Mouse (Mus musculus) layer of hippocampus, adult 18-20 months (tissue): ENCODE data around the gene Rgmb. TPM values are rescaled to one million over a fixed set of nuclear protein-coding genes. Genes with fewer than 3 reads are reported as not detected.
A peak's percentile ranks its signal among the peaks of the same experiment; 100 is the strongest.

Source experiments
- DNase-seq, 2 experiments: peaks; one replicate each; pipeline ENCODE4 v3.0.0; 2022; ENCODE audit warnings: low spot score in 2 of 2
- long read RNA-seq: library from polyadenylated mRNA; stranded (forward); transcript quantifications from one replicate; pipeline ENCODE4 v2.0.0, GENCODE M21; 2021
- total RNA-seq, 2 experiments: library from RNA; stranded (reverse); gene quantifications; 2 replicates each; pipeline ENCODE4 v1.2.3; 2021

Gene Rgmb
- total RNA-seq: 10 to 100 TPM; 83.6 to 84.4 TPM
- long read RNA-seq, full-length matches to known transcripts: 107 of 130 reads
- long read RNA-seq, partial matches to known transcripts: 5 of 130 reads
- long read RNA-seq, other reads (novel, unspliced or antisense): 18 of 130 reads

GRCm38 (mm10) chr17:15830766-15831644 is at the start of gene Rgmb:
TSS of gene Rgmb (minus strand) at chr17:15831039.
- DNase-seq: peak in 1 of 2 experiments; percentile 26

GRCm38 (mm10) chr17:15874765-15875164 is 43.9 kb upstream of the Rgmb start:
- DNase-seq: no peak

- DNase-seq: no peak
These were observed 41.3 kb upstream of the Rgmb start for GRCm38 (mm10) chr17:15872093-15872492.

GRCm38 (mm10) chr17:15865249-15865648 is 34.4 kb upstream of the Rgmb start:
- no peak for DNase-seq

GRCm38 (mm10) chr17:15862355-15862754 is 31.5 kb upstream of the Rgmb start:
- peak; percentile 30 to 48 for DNase-seq

GRCm38 (mm10) chr17:15853121-15853520 is 22.3 kb upstream of the Rgmb start:
- no peak for DNase-seq

- DNase-seq: no peak
These were observed 19.7 kb upstream of the Rgmb start for GRCm38 (mm10) chr17:15850544-15850943.

- DNase-seq: no peak
These were observed 10.6 kb upstream of the Rgmb start for GRCm38 (mm10) chr17:15841425-15841824.

- no peak for DNase-seq
These were observed 1.6 kb upstream of the Rgmb start for GRCm38 (mm10) chr17:15832398-15832797.

- no peak for DNase-seq
These were observed 971 bp upstream of the Rgmb start for GRCm38 (mm10) chr17:15831810-15832209.

- peak in 1 of 2 experiments; percentile 11 for DNase-seq
These were observed 571 bp downstream of the Rgmb start for GRCm38 (mm10) chr17:15830171-15830765.

- DNase-seq: peak in 1 of 2 experiments; percentile 25
These were observed 1.4 kb downstream of the Rgmb start for GRCm38 (mm10) chr17:15829198-15830170.

- DNase-seq: peak in 1 of 2 experiments; percentile 33
These were observed 2.5 kb downstream of the Rgmb start for GRCm38 (mm10) chr17:15828131-15828917.

GRCm38 (mm10) chr17:15826928-15827327 is 3.9 kb downstream of the Rgmb start:
- peak in 1 of 2 experiments; percentile 36 for DNase-seq

GRCm38 (mm10) chr17:15826444-15826909 is 4.4 kb downstream of the Rgmb start:
- peak; percentile 98 to 99 for DNase-seq

- peak in 1 of 2 experiments; percentile 52 for DNase-seq
These were observed 5.1 kb downstream of the Rgmb start for GRCm38 (mm10) chr17:15825481-15826396.

- DNase-seq: peak in 1 of 2 experiments; percentile 12
These were observed 6.0 kb downstream of the Rgmb start for GRCm38 (mm10) chr17:15824854-15825253.

- no peak for DNase-seq
These were observed 6.5 kb downstream of the Rgmb start for GRCm38 (mm10) chr17:15824337-15824736.

- no peak for DNase-seq
These were observed 7.0 kb downstream of the Rgmb start for GRCm38 (mm10) chr17:15823838-15824237.
